Mouse (Mus musculus): ENCODE results near the gene 1110051M20Rik.

The 1110051M20Rik gene

GRCm38 (mm10) chr2:91421641-91422040 is 22.9 kb downstream of the 1110051M20Rik start:
- WGBS: 48% methylated on average over 5 of the region's 5 CpGs

DNA sequence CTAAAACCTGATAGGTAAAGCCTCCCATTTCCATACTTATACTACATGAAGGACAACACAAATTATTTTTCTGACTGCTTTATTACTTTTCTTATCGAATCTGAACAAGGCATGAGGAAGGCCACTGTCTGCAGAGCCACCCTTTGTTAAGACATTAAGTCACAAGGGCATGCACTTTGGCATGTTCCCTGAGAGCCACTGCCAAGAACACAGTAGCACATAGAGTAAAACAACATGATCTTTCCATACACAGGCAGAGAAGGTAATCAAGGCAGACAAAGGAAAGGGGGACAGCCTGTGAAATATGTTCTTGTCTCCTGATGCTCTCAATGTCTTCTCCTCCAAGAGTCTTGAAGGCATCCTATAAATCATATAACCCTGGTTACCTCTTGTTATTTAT is 30.7 kb downstream of the 1110051M20Rik start:
- whole genome bisulfite sequencing: 69% methylated on average over 1 of the region's 1 CpGs

GRCm38 (mm10) chr2:91412361-91412760 is 32.1 kb downstream of the 1110051M20Rik start:
- WGBS: 70% methylated on average over 5 of the region's 5 CpGs

DNA sequence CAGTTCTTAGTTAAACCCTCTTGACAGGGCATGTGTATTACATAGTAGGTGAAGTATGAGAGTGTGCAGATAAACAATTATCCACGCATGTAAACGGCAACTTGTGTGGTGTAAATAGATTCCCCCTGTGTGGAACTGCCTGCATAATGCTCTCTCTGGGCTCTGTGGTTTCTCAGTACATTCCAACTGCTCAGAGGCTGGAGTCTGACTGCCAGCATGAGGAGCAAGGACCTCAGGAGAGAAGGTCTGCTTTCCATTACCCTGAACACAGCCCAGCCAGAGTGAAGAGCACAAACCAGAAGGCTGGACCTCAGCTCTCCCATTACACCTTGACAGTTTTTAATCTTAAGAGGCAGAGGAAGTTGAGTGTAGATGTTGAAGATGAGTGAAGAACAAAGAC is 33.0 kb downstream of the 1110051M20Rik start:
- WGBS: 66% methylated on average over 2 of the region's 2 CpGs

DNA sequence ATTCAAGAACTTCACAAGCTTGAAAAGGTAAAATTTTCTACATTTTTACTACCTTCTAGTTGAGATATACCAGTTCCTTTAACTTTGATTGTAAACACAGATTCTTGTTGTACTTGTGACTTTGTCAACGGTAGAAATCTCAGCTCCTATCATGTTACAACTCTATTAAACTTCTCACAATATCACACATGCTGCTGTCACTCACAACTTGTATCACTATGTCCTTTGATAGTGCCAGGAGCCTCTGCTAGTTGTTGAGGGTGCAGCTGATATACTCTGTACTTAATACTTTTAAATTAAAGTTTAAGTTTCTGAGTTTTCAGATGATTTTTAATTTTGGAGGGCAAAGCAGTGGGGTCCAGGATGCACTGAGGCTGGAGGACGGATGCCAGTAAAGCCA is 36.5 kb downstream of the 1110051M20Rik start:
- 92% methylated on average over 2 of the region's 2 CpGs for WGBS

GRCm38 (mm10) chr2:91405071-91405470 is 39.4 kb downstream of the 1110051M20Rik start:
- WGBS: 92% methylated on average over 4 of the region's 4 CpGs

DNA sequence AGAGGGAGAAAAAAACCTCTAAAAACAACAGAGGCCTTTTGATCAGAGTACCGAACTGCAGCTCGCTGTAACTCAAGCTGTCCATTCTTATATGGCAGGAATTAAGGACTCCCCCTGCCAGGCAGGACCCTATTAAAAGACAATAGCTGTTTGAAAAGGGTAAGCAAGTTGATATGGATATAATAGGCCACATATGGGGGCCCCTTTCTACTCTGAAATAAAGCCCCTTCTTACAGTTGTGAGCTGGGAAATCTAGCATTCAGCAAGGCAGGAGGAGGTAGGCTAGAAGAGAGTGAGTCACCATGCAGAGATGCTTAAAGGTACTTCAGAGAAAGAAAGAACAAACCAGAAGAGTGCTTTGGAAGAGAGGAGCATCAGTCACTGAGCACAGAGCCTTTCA is 44.8 kb downstream of the 1110051M20Rik start:
- WGBS: 45% methylated on average over 2 of the region's 2 CpGs

- whole genome bisulfite sequencing: 41% methylated on average over 3 of the region's 3 CpGs
Observed at GRCm38 (mm10) chr2:91399168-91399567, 45.3 kb downstream of the 1110051M20Rik start.

- WGBS: 82% methylated on average over 4 of the region's 4 CpGs
Observed at GRCm38 (mm10) chr2:91394078-91394477, 50.4 kb downstream of the 1110051M20Rik start.

DNA sequence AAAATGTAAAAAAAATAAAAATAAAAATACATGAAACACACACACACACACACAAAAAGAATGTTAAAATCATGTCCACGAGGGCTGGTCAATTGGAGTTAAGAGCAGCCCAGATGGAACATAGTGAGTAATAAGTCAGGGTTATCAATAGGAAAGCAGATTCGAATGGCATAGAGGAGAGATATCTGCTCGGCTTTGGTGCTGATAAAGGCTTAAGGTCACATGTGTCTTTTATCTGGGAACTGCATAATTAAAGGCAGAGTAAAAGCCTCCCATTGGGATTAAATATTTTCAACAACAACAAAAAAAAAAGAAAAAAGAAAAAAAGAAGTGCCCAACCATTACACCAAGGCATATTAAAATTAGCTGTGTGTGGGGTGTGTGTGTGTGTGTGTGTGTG is 55.8 kb downstream of the 1110051M20Rik start:
- WGBS: 77% methylated on average over 3 of the region's 3 CpGs

GRCm38 (mm10) chr2:91388281-91388680 is 56.2 kb downstream of the 1110051M20Rik start:
- WGBS: 55% methylated on average over 3 of the region's 3 CpGs

GRCm38 (mm10) chr2:91387287-91387958 is 57.1 kb downstream of the 1110051M20Rik start:
- WGBS: 89% methylated on average over 6 of the region's 6 CpGs

GRCm38 (mm10) chr2:91386547-91387286 is 57.8 kb downstream of the 1110051M20Rik start:
- 47% methylated on average over 5 of the region's 5 CpGs for WGBS

DNA sequence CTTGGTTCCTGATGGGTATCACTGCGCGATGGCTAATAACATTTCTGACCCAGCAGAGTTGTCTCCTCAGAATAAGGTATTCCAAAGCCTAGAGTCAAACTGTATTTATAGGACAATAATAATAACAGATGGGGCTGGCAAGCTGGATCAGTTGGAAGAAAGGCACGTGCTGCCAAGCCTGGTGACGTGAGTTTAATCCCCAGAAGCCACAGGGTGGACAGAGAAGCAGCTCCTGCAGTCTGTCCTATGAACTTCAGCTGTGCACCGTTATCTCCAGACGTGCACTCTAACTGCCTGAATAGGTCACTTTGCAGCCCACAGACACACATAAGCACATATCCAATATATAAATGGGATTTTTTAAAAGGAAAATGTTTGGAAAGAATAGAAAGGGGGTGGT is 61.2 kb downstream of the 1110051M20Rik start:
- WGBS: 85% methylated on average over 6 of the region's 6 CpGs

- 57% methylated on average over 7 of the region's 7 CpGs for WGBS
Observed at GRCm38 (mm10) chr2:91377038-91377437, 67.5 kb downstream of the 1110051M20Rik start.

DNA sequence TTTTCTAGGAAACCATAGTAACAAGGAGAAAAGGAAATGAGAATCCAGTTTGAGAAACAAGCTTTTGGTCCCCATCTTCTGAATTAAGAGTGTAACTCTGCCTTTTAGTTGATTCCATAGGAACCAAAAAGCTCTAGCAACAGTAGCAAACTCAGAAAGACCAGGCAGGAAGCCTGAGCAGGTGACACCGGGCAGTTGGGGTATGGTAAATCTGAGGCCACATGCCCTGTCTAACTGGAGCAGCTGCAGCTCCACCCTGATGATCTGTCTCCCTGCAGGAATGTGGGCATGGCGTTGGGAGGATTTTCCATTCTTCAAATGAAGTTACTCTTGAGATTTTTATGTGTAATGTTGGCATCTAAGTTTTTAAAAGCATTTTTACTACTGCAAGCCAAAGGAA is 74.2 kb downstream of the 1110051M20Rik start:
- WGBS: 75% methylated on average over 2 of the region's 2 CpGs

GRCm38 (mm10) chr2:91363272-91363671 is 81.2 kb downstream of the 1110051M20Rik start:
- WGBS: 99% methylated on average over 2 of the region's 2 CpGs

GRCm38 (mm10) chr2:91361068-91361528 is 83.4 kb downstream of the 1110051M20Rik start:
- 31% methylated on average over 4 of the region's 4 CpGs for WGBS

DNA sequence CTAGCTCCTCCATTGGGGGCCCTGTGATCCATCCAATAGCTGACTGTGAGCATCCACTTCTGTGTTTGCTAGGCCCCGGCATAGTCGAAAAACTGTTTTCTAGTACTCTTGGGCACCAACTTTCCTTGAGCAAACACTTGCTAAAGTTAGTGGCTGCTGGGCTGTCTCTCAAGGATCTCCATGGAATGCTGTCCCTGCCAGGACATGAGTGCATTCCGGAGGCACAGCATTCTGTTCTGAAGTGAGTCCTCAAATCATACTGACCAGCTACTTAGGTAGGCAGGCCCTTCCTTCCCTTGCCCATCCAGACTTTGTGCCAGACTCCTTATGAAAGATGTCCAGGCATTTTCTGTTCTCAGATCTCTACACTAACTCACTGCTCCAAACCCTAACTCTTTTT is 88.7 kb downstream of the 1110051M20Rik start:
- 92% methylated on average over 3 of the region's 3 CpGs for WGBS

GRCm38 (mm10) chr2:91354727-91355403 is 89.6 kb downstream of the 1110051M20Rik start:
- WGBS: 65% methylated on average over 6 of the region's 6 CpGs

DNA sequence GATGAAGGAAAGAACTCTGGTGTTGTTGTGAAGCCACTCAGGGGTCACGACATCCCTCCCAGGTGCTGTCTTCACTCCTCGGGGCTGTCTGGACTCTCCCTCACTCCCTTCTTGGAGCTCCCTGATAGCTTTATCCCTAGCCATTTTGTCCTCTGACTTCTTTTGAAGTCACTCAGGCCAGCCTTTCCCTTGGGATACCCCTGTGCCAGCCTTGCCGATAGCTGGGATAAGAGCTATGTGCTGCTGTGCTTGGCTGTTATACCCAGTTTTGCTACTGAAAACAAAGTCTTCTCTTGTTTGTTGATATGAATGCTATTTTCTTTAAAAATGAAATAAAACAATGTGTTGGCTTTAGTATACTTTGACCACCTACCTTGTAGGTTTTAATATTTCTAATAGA is 90.7 kb downstream of the 1110051M20Rik start:
- 67% methylated on average over 3 of the region's 3 CpGs for WGBS

DNA sequence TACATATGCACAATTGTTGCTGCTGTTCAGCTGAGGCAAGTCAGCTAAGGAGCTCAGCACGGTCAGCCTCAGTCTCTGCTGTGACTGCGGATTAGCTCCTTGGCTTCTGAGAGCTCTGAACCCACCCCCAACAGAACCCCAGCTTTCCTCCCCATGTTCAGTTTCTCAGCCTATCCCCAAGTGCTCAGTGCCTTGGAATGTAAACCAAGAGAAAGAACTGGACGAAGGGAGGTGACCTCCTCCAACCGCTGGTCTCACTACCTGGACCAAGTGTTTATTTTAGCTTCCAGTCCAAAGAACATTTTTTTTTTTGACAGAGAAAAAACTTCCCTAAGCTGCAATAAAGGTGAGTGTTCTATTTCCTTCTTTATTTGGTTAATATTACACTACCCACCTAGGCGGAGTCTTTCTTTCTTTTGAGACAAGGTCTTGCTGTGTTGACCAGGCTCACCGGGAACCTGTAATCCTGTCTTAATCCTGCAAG is 94.5 kb downstream of the 1110051M20Rik start:
- 80% methylated on average over 6 of the region's 6 CpGs for WGBS

Data from cerebral cortex, adult 2 months (tissue).